Mouse (Mus musculus): ENCODE measurements at regions not wholly inside any gene's neighbourhood (a gene's known extent, or its start where the extent isn't known, plus 50 kb on each side); places are given as distances from the start of the nearest gene placed in this dataset.

GRCm38 (mm10) chr13:114534591-114534990, 75.8 kb upstream of the Fst start:
- TF ChIP-seq CTCF (IDR thresholded peaks at IDR 0.05; ENCODE audit: borderline replicate concordance, control insufficient read depth, extremely low read depth, insufficient read depth, low read length, poor library complexity), result no peak
- no peak for TF ChIP-seq POLR2A (IDR thresholded peaks at IDR 0.05; ENCODE audit: control insufficient read depth, extremely low read depth, insufficient read depth, low read length, poor library complexity)

All from thymus, adult 2 months (tissue).